Mouse (Mus musculus) natural killer cell, adult 2 months (primary cell): ENCODE results near the gene Apoa5.

Source experiments
- DNase-seq, 2 experiments: peaks; one replicate each; pipeline ENCODE4 v3.0.0; 2022; ENCODE audit warnings: low spot score in 2 of 2

Gene Apoa5

GRCm38 (mm10) chr9:46268343-46268873, at the start of gene Apoa5:
TSS of gene Apoa5 (plus strand) at chr9:46268633.
- DNase-seq = no peak

DNA sequence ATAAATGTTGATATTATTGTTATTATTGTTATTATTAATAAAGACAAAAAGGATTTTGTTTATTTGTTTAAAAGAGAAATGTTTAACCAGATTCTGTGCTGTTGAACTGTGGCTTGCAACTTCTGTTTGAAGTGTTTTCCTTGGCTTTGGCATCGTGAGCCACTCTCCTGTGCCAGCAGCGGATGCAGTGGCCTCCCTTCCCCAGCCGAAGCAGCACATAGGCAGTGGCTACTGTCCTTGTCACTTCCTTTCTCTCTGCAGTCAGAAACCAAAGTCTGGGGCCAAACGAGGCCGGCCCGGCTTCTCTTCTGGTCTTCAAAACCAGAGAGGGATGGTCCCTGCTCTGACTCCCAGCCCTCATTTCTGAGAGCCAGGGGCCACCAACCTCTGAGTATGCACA, 45.3 kb upstream of the Apoa5 start:
- DNase-seq = no peak

GRCm38 (mm10) chr9:46224101-46224500, 44.3 kb upstream of the Apoa5 start:
- no peak for DNase-seq

GRCm38 (mm10) chr9:46224945-46225660, 43.3 kb upstream of the Apoa5 start:
- DNase-seq = no peak

- no peak for DNase-seq
Observed at GRCm38 (mm10) chr9:46227064-46227614, 41.3 kb upstream of the Apoa5 start.

- no peak for DNase-seq
Observed at GRCm38 (mm10) chr9:46228491-46228890, 39.9 kb upstream of the Apoa5 start, which contains the start of gene Apoa1. TSS of gene Apoa1 (plus strand) at chr9:46228580.

DNA sequence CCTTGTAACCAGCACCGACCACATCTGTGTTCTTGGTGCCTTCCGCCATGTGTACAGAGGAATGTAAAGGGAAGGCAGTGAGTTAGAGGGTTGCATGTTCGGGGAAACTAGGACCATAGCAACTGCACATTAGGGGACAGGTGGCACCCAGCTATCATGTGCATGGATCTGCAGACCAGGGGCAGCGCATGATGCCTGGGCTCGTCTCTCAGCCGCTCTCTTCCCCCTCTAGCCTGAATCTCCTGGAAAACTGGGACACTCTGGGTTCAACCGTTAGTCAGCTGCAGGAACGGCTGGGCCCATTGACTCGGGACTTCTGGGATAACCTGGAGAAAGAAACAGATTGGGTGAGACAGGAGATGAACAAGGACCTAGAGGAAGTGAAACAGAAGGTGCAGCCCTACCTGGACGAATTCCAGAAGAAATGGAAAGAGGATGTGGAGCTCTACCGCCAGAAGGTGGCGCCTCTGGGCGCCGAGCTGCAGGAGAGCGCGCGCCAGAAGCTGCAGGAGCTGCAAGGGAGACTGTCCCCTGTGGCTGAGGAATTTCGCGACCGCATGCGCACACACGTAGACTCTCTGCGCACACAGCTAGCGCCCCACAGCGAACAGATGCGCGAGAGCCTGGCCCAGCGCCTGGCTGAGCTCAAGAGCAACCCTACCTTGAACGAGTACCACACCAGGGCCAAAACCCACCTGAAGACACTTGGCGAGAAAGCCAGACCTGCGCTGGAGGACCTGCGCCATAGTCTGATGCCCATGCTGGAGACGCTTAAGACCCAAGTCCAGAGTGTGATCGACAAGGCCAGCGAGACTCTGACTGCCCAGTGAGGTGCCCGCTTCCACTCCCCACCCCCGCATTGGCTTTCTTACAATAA, 38.6 kb upstream of the Apoa5 start:
- peak in 1 of 2 experiments; percentile 19 for DNase-seq

GRCm38 (mm10) chr9:46230450-46230975, 37.9 kb upstream of the Apoa5 start:
- no peak for DNase-seq

GRCm38 (mm10) chr9:46235196-46235595, 33.2 kb upstream of the Apoa5 start:
- DNase-seq = no peak

DNA sequence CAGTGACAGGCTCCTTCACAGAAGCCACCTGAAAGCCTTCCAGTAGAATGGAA, 33.0 kb upstream of the Apoa5 start, which contains the start of gene Apoc3:
Gene Apoc3 (minus strand): TSS at position 41 of the 53 bp plus-strand sequence.
- DNase-seq = no peak

- DNase-seq = no peak
Observed at GRCm38 (mm10) chr9:46235649-46236048, 32.8 kb upstream of the Apoa5 start.

GRCm38 (mm10) chr9:46238850-46239249, 29.6 kb upstream of the Apoa5 start:
- no peak for DNase-seq

- no peak for DNase-seq
Observed at GRCm38 (mm10) chr9:46240526-46241153, 27.8 kb upstream of the Apoa5 start, which contains the start of gene Apoa4. TSS of gene Apoa4 (plus strand) at chr9:46240696.

GRCm38 (mm10) chr9:46241818-46242217, 26.6 kb upstream of the Apoa5 start:
- no peak for DNase-seq

- DNase-seq = no peak
Observed at GRCm38 (mm10) chr9:46243122-46243521, 25.3 kb upstream of the Apoa5 start.

DNA sequence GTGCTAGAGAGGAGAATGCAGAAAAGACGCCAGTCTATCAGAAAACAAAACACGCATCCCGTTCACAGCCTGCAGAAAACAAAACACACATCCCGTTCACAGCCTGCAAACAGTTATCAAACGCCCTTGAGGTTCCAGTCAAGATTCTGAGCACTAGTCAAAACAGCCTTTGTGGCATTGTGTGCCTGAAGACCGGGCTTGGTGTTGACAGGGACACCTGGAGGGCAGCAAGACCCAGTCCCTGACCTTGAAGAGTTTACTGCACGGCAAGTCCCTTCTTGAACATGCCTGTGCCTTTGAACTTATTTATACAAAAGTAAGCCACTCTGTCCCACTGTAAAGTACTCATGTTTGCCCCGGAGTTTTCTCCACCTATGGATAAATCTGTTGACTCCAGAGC, 24.8 kb upstream of the Apoa5 start:
- DNase-seq = no peak

GRCm38 (mm10) chr9:46246752-46247324, 21.6 kb upstream of the Apoa5 start:
- peak in 1 of 2 experiments; percentile 28 for DNase-seq

GRCm38 (mm10) chr9:46256177-46256576, 12.3 kb upstream of the Apoa5 start:
- no peak for DNase-seq

GRCm38 (mm10) chr9:46256658-46257385, 11.6 kb upstream of the Apoa5 start:
- peak in 1 of 2 experiments; percentile 21 for DNase-seq

- DNase-seq = no peak
Observed at GRCm38 (mm10) chr9:46257546-46257945, 10.9 kb upstream of the Apoa5 start.

- DNase-seq = no peak
Observed at GRCm38 (mm10) chr9:46259111-46259510, 9.3 kb upstream of the Apoa5 start.
